Mouse (Mus musculus) C2C12 (cell line): ENCODE measurements around the gene Prr12.

Experiments
- CTCF ChIP-seq: IDR thresholded peaks from one replicate; pipeline ENCODE4 v1.5.1; 2011; ENCODE audit not compliant: control insufficient read depth, insufficient read depth, insufficient read length
- FOSL1 ChIP-seq: IDR thresholded peaks from one replicate; pipeline ENCODE4 v1.8.0; 2011; ENCODE audit warnings: mild to moderate bottlenecking, low read length; ENCODE audit not compliant: poor library complexity, insufficient read depth, severe bottlenecking
- MAX ChIP-seq: IDR thresholded peaks from one replicate; pipeline ENCODE4 v1.6.1; 2011; ENCODE audit warnings: mild to moderate bottlenecking, control low read depth
- USF1 ChIP-seq: IDR thresholded peaks from one replicate; pipeline ENCODE4 v1.6.1; 2011; ENCODE audit warnings: low read depth, mild to moderate bottlenecking, control low read depth, moderate library complexity

DNA sequence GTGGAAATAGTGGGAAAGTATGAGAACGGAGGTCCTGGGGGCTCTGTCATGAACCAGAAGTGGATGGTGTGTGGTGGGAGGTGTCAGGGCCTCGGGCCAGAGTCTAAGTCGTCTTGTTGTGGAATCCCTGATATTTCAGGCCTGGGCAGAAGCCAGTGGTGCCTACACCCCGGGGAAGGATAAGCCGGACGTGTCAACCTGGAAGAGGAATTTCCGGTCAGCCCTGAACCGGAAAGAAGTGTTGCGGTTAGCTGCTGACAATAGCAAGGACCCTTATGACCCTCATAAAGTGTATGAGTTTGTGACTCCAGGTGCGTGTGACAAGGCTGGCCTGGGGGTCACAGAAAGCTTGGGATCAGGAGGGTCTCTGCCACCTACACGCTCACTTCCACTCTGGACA, 52.9 kb downstream of the Prr12 start:
- no peak for TF ChIP-seq FOSL1
- TF ChIP-seq CTCF, result no peak
- no peak for TF ChIP-seq MAX
- TF ChIP-seq USF1, result no peak
